Comparison of ENCODE assay signal across 18 mouse cellular contexts in genomic region chr17:35231022-35231421, GRCm38 (mm10). TPM values are rescaled to one million over a fixed set of nuclear protein-coding genes. Genes with fewer than 3 reads are reported as not detected.
DNase-seq lines count a peak whose midpoint lies in the region; ATAC-seq and TF ChIP-seq lines count a peak whose summit lies in the region.
"Had no signal": no experiment of that assay in that cellular context is flagged by ENCODE, and none has a peak within 500 bp of the region (broad histone marks: within the 10 kb centered on the region; RNA-seq: fewer than 3 reads in every experiment).

No protein-coding gene starts in this region.

- DNase-seq in forebrain, postnatal 0 days: no peak
- no peak for DNase-seq in neural tube, embryonic 10.5 days (ENCODE audit: extremely low spot score, low spot score)
- no peak for DNase-seq in left cerebral cortex, adult 8-10 months (ENCODE audit: low spot score in 2 of 2)
- no peak for DNase-seq in forebrain, embryonic 14.5 days (ENCODE audit: low spot score)
- DNase-seq: adrenal gland, postnatal 25 days; heart, postnatal 10 days; lung, adult 18-20 months; thymus, postnatal 14 days had no signal

- no peaks in the 10 kb centered on the region for H3K27me3 ChIP-seq in forebrain, embryonic 13.5 days
- no peaks in the 10 kb centered on the region for H3K27me3 ChIP-seq in forebrain, postnatal 0 days (ENCODE audit: insufficient read depth, low read length)
- H3K27me3 ChIP-seq in neural tube, embryonic 13.5 days: no peaks in the 10 kb centered on the region
- H3K27me3 ChIP-seq in forebrain, embryonic 14.5 days (replicated peaks; ENCODE audit: control insufficient read depth, insufficient read depth, low read length): no peaks in the 10 kb centered on the region

- H3K36me3 ChIP-seq in forebrain, embryonic 13.5 days (ENCODE audit: poor library complexity, severe bottlenecking): peaks cover 57% of the 10 kb centered on the region
- peaks cover 32% of the 10 kb centered on the region for H3K36me3 ChIP-seq in forebrain, postnatal 0 days (ENCODE audit: insufficient read depth)
- H3K36me3 ChIP-seq in neural tube, embryonic 13.5 days: peaks cover 52% of the 10 kb centered on the region
- H3K36me3 ChIP-seq in forebrain, embryonic 14.5 days (ENCODE audit: control insufficient read depth, insufficient read depth, low read length): peaks cover 64% of the 10 kb centered on the region

- H3K4me3 ChIP-seq in forebrain, embryonic 13.5 days: no peak overlapping the region
- no peak overlapping the region for H3K4me3 ChIP-seq in forebrain, postnatal 0 days (ENCODE audit: low read depth, low read length)
- no peak overlapping the region for H3K4me3 ChIP-seq in neural tube, embryonic 13.5 days
- peak overlapping the region; percentile 31 for H3K4me3 ChIP-seq in bone marrow, adult 2 months (replicated peaks; ENCODE audit: control insufficient read depth, low read depth, low read length)
- H3K4me3 ChIP-seq in forebrain, embryonic 14.5 days (ENCODE audit: low read depth, low read length): no peak overlapping the region
- H3K4me3 ChIP-seq: erythroblast, embryonic 14.5 days had no signal

- H3K9me3 ChIP-seq in forebrain, embryonic 13.5 days (replicated peaks): no peaks in the 10 kb centered on the region
- no peaks in the 10 kb centered on the region for H3K9me3 ChIP-seq in forebrain, postnatal 0 days (ENCODE audit: low read length)
- no peaks in the 10 kb centered on the region for H3K9me3 ChIP-seq in neural tube, embryonic 13.5 days
- no peaks in the 10 kb centered on the region for H3K9me3 ChIP-seq in forebrain, embryonic 14.5 days (replicated peaks; ENCODE audit: control insufficient read depth, low read length)
- H3K9me3 ChIP-seq: midbrain, embryonic 10.5 days had no signal

- H3K27ac ChIP-seq in forebrain, embryonic 13.5 days: no peak overlapping the region
- H3K27ac ChIP-seq in forebrain, postnatal 0 days (ENCODE audit: low read depth, low read length): no peak overlapping the region
- H3K27ac ChIP-seq in neural tube, embryonic 13.5 days (replicated peaks): no peak overlapping the region
- peak overlapping the region; percentile 82 for H3K27ac ChIP-seq in bone marrow, adult 2 months (ENCODE audit: control insufficient read depth, insufficient read depth, low read depth, low read length, poor library complexity)
- no peak overlapping the region for H3K27ac ChIP-seq in forebrain, embryonic 14.5 days (ENCODE audit: low read depth, low read length)
- H3K27ac ChIP-seq: midbrain, embryonic 10.5 days had no signal

- TF ChIP-seq POLR2A in bone marrow, adult 2 months (IDR thresholded peaks at IDR 0.05; ENCODE audit: borderline replicate concordance, control insufficient read depth, low read depth, low read length): no peak

- H3K4me2 ChIP-seq in forebrain, embryonic 13.5 days: no peak overlapping the region
- no peak overlapping the region for H3K4me2 ChIP-seq in forebrain, postnatal 0 days (ENCODE audit: low read depth)
- H3K4me2 ChIP-seq in neural tube, embryonic 13.5 days: no peak overlapping the region
- no peak overlapping the region for H3K4me2 ChIP-seq in forebrain, embryonic 14.5 days (ENCODE audit: low read length)

- ATAC-seq in forebrain, embryonic 13.5 days: no peak
- ATAC-seq in forebrain, postnatal 0 days: no peak
- no peak for ATAC-seq in neural tube, embryonic 13.5 days (ENCODE audit: low read depth)
- ATAC-seq in monocyte, adult 5-6 weeks (replicated peaks; ENCODE audit: insufficient number of reproducible peaks, low FRiP score, low TSS enrichment, poor library complexity, severe bottlenecking): peak; percentile 51
- ATAC-seq in forebrain, embryonic 14.5 days: no peak
- ATAC-seq: hindbrain, embryonic 16.5 days had no signal

- H3K9ac ChIP-seq in forebrain, embryonic 13.5 days: 0 out of 2 replicates have a peak overlapping the region, but pooled peaks have one; percentile 27
- H3K9ac ChIP-seq in forebrain, postnatal 0 days: no peak overlapping the region
- H3K9ac ChIP-seq in neural tube, embryonic 13.5 days: peak overlapping the region; percentile 42; the same call in 1 of the 2 replicates
- H3K9ac ChIP-seq in forebrain, embryonic 14.5 days (ENCODE audit: low read length): no peak overlapping the region

- TF ChIP-seq CTCF in forebrain, postnatal 0 days (IDR thresholded peaks at IDR 0.05; ENCODE audit: low read depth): no peak
- no peak for TF ChIP-seq CTCF in bone marrow, adult 2 months (IDR thresholded peaks at IDR 0.05; ENCODE audit: control insufficient read depth, insufficient read depth, low read length)

- 94% methylated on average over 10 of the region's 10 CpGs for WGBS in forebrain, embryonic 13.5 days
- 92% methylated on average over 10 of the region's 10 CpGs for WGBS in forebrain, postnatal 0 days
- WGBS in neural tube, embryonic 13.5 days: 95% methylated on average over 10 of the region's 10 CpGs
- 40% methylated on average over 10 of the region's 10 CpGs for WGBS in bone marrow, adult 2 months
- WGBS in forebrain, embryonic 14.5 days: 96% methylated on average over 10 of the region's 10 CpGs

- H3K4me1 ChIP-seq in forebrain, embryonic 13.5 days: peaks cover 23% of the 10 kb centered on the region
- peaks cover 5% of the 10 kb centered on the region; the same call in 1 of the 2 replicates for H3K4me1 ChIP-seq in forebrain, postnatal 0 days (ENCODE audit: insufficient read depth)
- peaks cover 31% of the 10 kb centered on the region for H3K4me1 ChIP-seq in neural tube, embryonic 13.5 days (replicated peaks)
- peaks cover 11% of the 10 kb centered on the region for H3K4me1 ChIP-seq in bone marrow, adult 2 months (ENCODE audit: control insufficient read depth, insufficient read depth, low read length)
- H3K4me1 ChIP-seq in forebrain, embryonic 14.5 days (ENCODE audit: control insufficient read depth, insufficient read depth, low read length): peaks cover 4% of the 10 kb centered on the region; the same call in 1 of the 2 replicates

RNA-seq across cellular contexts. Expression of gene Atp6v1g2, which starts 2.4 kb away (rescaled TPM):
- polyA plus RNA-seq in forebrain, embryonic 13.5 days (2015; fragmentation: Nextera tagmentation; extraction: Ambion mirVana): 20.8 and 24.3 TPM in 2 replicates
- total RNA-seq in forebrain, postnatal 0 days (2014; rRNA removed): 59.7 and 81.4 TPM in 2 replicates
- polyA plus RNA-seq in forebrain, postnatal 0 days (2015; fragmentation: Nextera tagmentation; extraction: Ambion mirVana): 121 and 146 TPM in 2 replicates
- 58.9 and 66.1 TPM in 2 replicates for polyA plus RNA-seq in neural tube, embryonic 13.5 days (2015; fragmentation: Nextera tagmentation; extraction: Ambion mirVana)
- polyA plus RNA-seq in bone marrow, adult 2 months (2011; ENCODE audit: insufficient read depth, insufficient read length, low replicate concordance, missing spikeins): 4.1 and 9.9 TPM in 2 replicates
- 1.4 to 6.5 TPM (median 2.6 TPM) in 3 replicates for total RNA-seq in monocyte, adult 5-6 weeks (2017)
- 100 to 1,000 TPM; 552 to 589 (median 575) TPM for total RNA-seq in left cerebral cortex, adult 8-10 months (2022)
- polyA plus RNA-seq in forebrain, embryonic 14.5 days (2014; fragmentation: Nextera tagmentation; extraction: Ambion mirVana): 44.0 and 61.1 TPM in 2 replicates

RNA-seq across cellular contexts. Expression of gene Nfkbil1, which starts 4.6 kb away (rescaled TPM):
- 10.5 and 11.2 TPM in 2 replicates for polyA plus RNA-seq in forebrain, embryonic 13.5 days (2015; fragmentation: Nextera tagmentation; extraction: Ambion mirVana)
- total RNA-seq in forebrain, postnatal 0 days (2014; rRNA removed): 17.1 and 24.5 TPM in 2 replicates
- 12.3 and 12.4 TPM in 2 replicates for polyA plus RNA-seq in forebrain, postnatal 0 days (2015; fragmentation: Nextera tagmentation; extraction: Ambion mirVana)
- 9.5 and 10.8 TPM in 2 replicates for polyA plus RNA-seq in neural tube, embryonic 13.5 days (2015; fragmentation: Nextera tagmentation; extraction: Ambion mirVana)
- 9.9 and 24.9 TPM in 2 replicates for polyA plus RNA-seq in bone marrow, adult 2 months (2011; ENCODE audit: insufficient read depth, insufficient read length, low replicate concordance, missing spikeins)
- 3.6 to 10.9 TPM (median 5.1 TPM) in 3 replicates for total RNA-seq in monocyte, adult 5-6 weeks (2017)
- total RNA-seq in left cerebral cortex, adult 8-10 months (2022): 10 to 100 TPM; 14.1 to 18.8 (median 17.1) TPM
- polyA plus RNA-seq in forebrain, embryonic 14.5 days (2014; fragmentation: Nextera tagmentation; extraction: Ambion mirVana): 5.1 and 5.2 TPM in 2 replicates

RNA-seq across cellular contexts. Expression of gene Gm16181, which starts 10.4 kb away (rescaled TPM):
- 0.37 and 0.59 TPM in 2 replicates for polyA plus RNA-seq in forebrain, embryonic 13.5 days (2015; fragmentation: Nextera tagmentation; extraction: Ambion mirVana)
- total RNA-seq in forebrain, postnatal 0 days (2014; rRNA removed): not detected in 2 replicates
- polyA plus RNA-seq in forebrain, postnatal 0 days (2015; fragmentation: Nextera tagmentation; extraction: Ambion mirVana): not detected in 2 replicates
- 0.56 TPM in 1 of 2 replicates, not detected in the other for polyA plus RNA-seq in neural tube, embryonic 13.5 days (2015; fragmentation: Nextera tagmentation; extraction: Ambion mirVana)
- not detected in 2 replicates for polyA plus RNA-seq in bone marrow, adult 2 months (2011; ENCODE audit: insufficient read depth, insufficient read length, low replicate concordance, missing spikeins)
- total RNA-seq in monocyte, adult 5-6 weeks (2017): 0.64 to 2.9 TPM (median 2.7 TPM) in 3 replicates
- not detected for total RNA-seq in left cerebral cortex, adult 8-10 months (2022)
- polyA plus RNA-seq in forebrain, embryonic 14.5 days (2014; fragmentation: Nextera tagmentation; extraction: Ambion mirVana): not detected in 2 replicates
- total RNA-seq: adrenal gland, postnatal 25 days; layer of hippocampus, adult 8-10 months; left cerebral cortex, postnatal 14 days had no signal
- polyA plus RNA-seq: erythroblast, embryonic 14.5 days had no signal

RNA-seq across cellular contexts. Expression of gene Ddx39b, which starts 10.5 kb away (rescaled TPM):
- polyA plus RNA-seq in forebrain, embryonic 13.5 days (2015; fragmentation: Nextera tagmentation; extraction: Ambion mirVana): 592 and 632 TPM in 2 replicates
- 305 and 336 TPM in 2 replicates for total RNA-seq in forebrain, postnatal 0 days (2014; rRNA removed)
- 357 and 382 TPM in 2 replicates for polyA plus RNA-seq in forebrain, postnatal 0 days (2015; fragmentation: Nextera tagmentation; extraction: Ambion mirVana)
- 385 and 402 TPM in 2 replicates for polyA plus RNA-seq in neural tube, embryonic 13.5 days (2015; fragmentation: Nextera tagmentation; extraction: Ambion mirVana)
- polyA plus RNA-seq in bone marrow, adult 2 months (2011; ENCODE audit: insufficient read depth, insufficient read length, low replicate concordance, missing spikeins): 275 and 374 TPM in 2 replicates
- 98.8 to 141 TPM (median 101 TPM) in 3 replicates for total RNA-seq in monocyte, adult 5-6 weeks (2017)
- total RNA-seq in left cerebral cortex, adult 8-10 months (2022): 100 to 1,000 TPM; 175 to 212 (median 200) TPM
- polyA plus RNA-seq in forebrain, embryonic 14.5 days (2014; fragmentation: Nextera tagmentation; extraction: Ambion mirVana): 478 and 489 TPM in 2 replicates

RNA-seq across cellular contexts. Expression of gene Lta, which starts 25.9 kb away (rescaled TPM):
- 0.16 TPM in 1 of 2 replicates, not detected in the other for polyA plus RNA-seq in forebrain, embryonic 13.5 days (2015; fragmentation: Nextera tagmentation; extraction: Ambion mirVana)
- total RNA-seq in forebrain, postnatal 0 days (2014; rRNA removed): 0.38 TPM in 1 of 2 replicates, not detected in the other
- 0.50 and 0.80 TPM in 2 replicates for polyA plus RNA-seq in forebrain, postnatal 0 days (2015; fragmentation: Nextera tagmentation; extraction: Ambion mirVana)
- polyA plus RNA-seq in neural tube, embryonic 13.5 days (2015; fragmentation: Nextera tagmentation; extraction: Ambion mirVana): 0.42 TPM in 1 of 2 replicates, not detected in the other
- polyA plus RNA-seq in bone marrow, adult 2 months (2011; ENCODE audit: insufficient read depth, insufficient read length, low replicate concordance, missing spikeins): 3.5 and 4.4 TPM in 2 replicates
- 1.7 TPM in 1 of 3 replicates, not detected in the others for total RNA-seq in monocyte, adult 5-6 weeks (2017)
- 1 to 10 TPM in 1 of 4 experiments, under 1 TPM in 3; 0.28 to 1.2 (median 0.58) TPM for total RNA-seq in left cerebral cortex, adult 8-10 months (2022)
- 0.13 and 0.21 TPM in 2 replicates for polyA plus RNA-seq in forebrain, embryonic 14.5 days (2014; fragmentation: Nextera tagmentation; extraction: Ambion mirVana)
- polyA plus RNA-seq: kidney, embryonic 16.5 days; midbrain, embryonic 10.5 days had no signal

Comparison
In these comparisons a context has a peak if more than half of its experiments do, and no peak if none do; other contexts are left out.
1. H3K9ac ChIP-seq: peak in forebrain, embryonic 13.5 days (single experiment) and neural tube, embryonic 13.5 days (single experiment); none in forebrain, postnatal 0 days (single experiment) and forebrain, embryonic 14.5 days (single experiment).